Comparison of ENCODE assay signal across 9 mouse cellular contexts in genomic region chr9:46642696-46643095, GRCm38 (mm10).
DNase-seq lines count a peak whose midpoint lies in the region; ATAC-seq and TF ChIP-seq lines count a peak whose summit lies in the region.
"Had no signal": no experiment of that assay in that cellular context is flagged by ENCODE, and none has a peak within 500 bp of the region (broad histone marks: within the 10 kb centered on the region; RNA-seq: fewer than 3 reads in every experiment).

No protein-coding gene starts in this region.

- 11% methylated on average over 9 of the region's 9 CpGs for WGBS in hindbrain, postnatal 0 days
- 9% methylated on average over 9 of the region's 9 CpGs for WGBS in neural tube, embryonic 11.5 days

- no peaks in the 10 kb centered on the region for H3K27me3 ChIP-seq in hindbrain, postnatal 0 days (ENCODE audit: insufficient read depth, low read length)
- H3K27me3 ChIP-seq in neural tube, embryonic 11.5 days (ENCODE audit: control insufficient read depth, insufficient read depth, low read length) = no peaks in the 10 kb centered on the region

- no peak for ATAC-seq in hindbrain, postnatal 0 days
- no peak for ATAC-seq in neural tube, embryonic 11.5 days (ENCODE audit: insufficient read depth, low FRiP score, low TSS enrichment)

- peak; percentile 22 for DNase-seq in gastrocnemius, adult 2 months
- DNase-seq in gastrocnemius, postnatal 25 days = no peak
- peak; percentile 20 for DNase-seq in thymus, postnatal 0 days (ENCODE audit: low spot score)
- no peak for DNase-seq in thymus, adult 18-20 months
- DNase-seq in hindbrain, postnatal 0 days (ENCODE audit: low spot score) = peak; percentile 67
- DNase-seq in neural tube, embryonic 11.5 days (ENCODE audit: low spot score) = peak; percentile 80
- no peak for DNase-seq in spleen, postnatal 14 days (ENCODE audit: low spot score in 2 of 2)
- no peak for DNase-seq in thymus, postnatal 14 days

- H3K9me3 ChIP-seq in hindbrain, postnatal 0 days (ENCODE audit: low read length) = no peaks in the 10 kb centered on the region
- no peaks in the 10 kb centered on the region for H3K9me3 ChIP-seq in neural tube, embryonic 11.5 days (ENCODE audit: control insufficient read depth, low read length)

- H3K4me2 ChIP-seq in hindbrain, postnatal 0 days (ENCODE audit: low read depth, low read length) = no peak overlapping the region
- no peak overlapping the region for H3K4me2 ChIP-seq in neural tube, embryonic 11.5 days (ENCODE audit: low read depth)

- TF ChIP-seq CTCF in gastrocnemius, adult 2 months (IDR thresholded peaks at IDR 0.05) = no peak
- 0 out of 2 replicates have a peak, but pooled peaks have one; percentile 11 for TF ChIP-seq CTCF in hindbrain, postnatal 0 days (IDR thresholded peaks at IDR 0.05; ENCODE audit: low read depth)

- H3K9ac ChIP-seq in hindbrain, postnatal 0 days (replicated peaks; ENCODE audit: low read length) = no peak overlapping the region
- no peak overlapping the region for H3K9ac ChIP-seq in neural tube, embryonic 11.5 days (ENCODE audit: low read length)

- peaks cover 12% of the 10 kb centered on the region for H3K4me1 ChIP-seq in hindbrain, postnatal 0 days (ENCODE audit: insufficient read depth, low read length)
- 0 out of 2 replicates have a peak, but pooled peaks cover 5% of the 10 kb centered on the region for H3K4me1 ChIP-seq in neural tube, embryonic 11.5 days (ENCODE audit: control insufficient read depth, insufficient read depth, low read length)

- intact Hi-C loops in gastrocnemius, adult 2 months (cut with DNase I) = no loop called here

- H3K36me3 ChIP-seq in hindbrain, postnatal 0 days (ENCODE audit: insufficient read depth, low read length) = no peaks in the 10 kb centered on the region
- H3K36me3 ChIP-seq in neural tube, embryonic 11.5 days (ENCODE audit: control insufficient read depth, insufficient read depth, low read length) = no peaks in the 10 kb centered on the region

- no peak overlapping the region for H3K4me3 ChIP-seq in gastrocnemius, adult 2 months
- H3K4me3 ChIP-seq in hindbrain, postnatal 0 days (ENCODE audit: low read length) = no peak overlapping the region
- H3K4me3 ChIP-seq in neural tube, embryonic 11.5 days (ENCODE audit: low read depth, low read length) = no peak overlapping the region
- H3K4me3 ChIP-seq: erythroblast, embryonic 14.5 days had no signal

- H3K27ac ChIP-seq in gastrocnemius, adult 2 months = no peak overlapping the region
- H3K27ac ChIP-seq in hindbrain, postnatal 0 days = no peak overlapping the region
- no peak overlapping the region for H3K27ac ChIP-seq in neural tube, embryonic 11.5 days (ENCODE audit: low read depth, low read length)

Comparison
In these comparisons a context has a peak if more than half of its experiments do, and no peak if none do; other contexts are left out.
1. DNase-seq: peak in gastrocnemius, adult 2 months (single experiment), thymus, postnatal 0 days (single experiment), hindbrain, postnatal 0 days (single experiment) and neural tube, embryonic 11.5 days (single experiment); none in gastrocnemius, postnatal 25 days (single experiment), thymus, adult 18-20 months (0 of 2), spleen, postnatal 14 days (0 of 2) and thymus, postnatal 14 days (single experiment).